In genomic region chr2:104494801-104495185, GRCm38 (mm10) we compare ENCODE assay signal across 8 mouse cellular contexts. TPM values are rescaled to one million over a fixed set of nuclear protein-coding genes. Genes with fewer than 3 reads are reported as not detected.
A peak's percentile ranks its signal among the peaks of the same experiment; 100 is the strongest.
DNase-seq lines count a peak whose midpoint lies in the region; ATAC-seq and TF ChIP-seq lines count a peak whose summit lies in the region.

No protein-coding gene starts in this region.

- peak overlapping the region; percentile 83 for H3K4me3 ChIP-seq in heart, embryonic 16.5 days (ENCODE audit: low read length)
- peak overlapping the region; percentile 87 for H3K4me3 ChIP-seq in liver, embryonic 12.5 days
- peak overlapping the region; percentile 100 for H3K4me3 ChIP-seq in small intestine, adult 2 months (ENCODE audit: low read depth, low read length)

- peak; percentile 44 for DNase-seq in layer of hippocampus, adult 9-10 months (ENCODE audit: low spot score)
- no peak for DNase-seq in layer of hippocampus, postnatal 36 days
- peak; percentile 13 for DNase-seq in c-Kit-positive CD71-positive TER-119-negative erythroid progenitor cells, embryonic 14.5 days (ENCODE audit: low read depth)
- no peak for DNase-seq in spleen, adult 18-20 months
- DNase-seq in adrenal gland, postnatal 25 days: no peak

- peak overlapping the region; percentile 99 for H3K9ac ChIP-seq in heart, embryonic 16.5 days (ENCODE audit: low read length)
- H3K9ac ChIP-seq in liver, embryonic 12.5 days: peak overlapping the region; percentile 98

- no peaks in the 10 kb centered on the region for H3K27me3 ChIP-seq in heart, embryonic 16.5 days (ENCODE audit: control insufficient read depth, insufficient read depth, low read length)
- H3K27me3 ChIP-seq in liver, embryonic 12.5 days (replicated peaks): peaks cover 4% of the 10 kb centered on the region; the same call in 1 of the 2 replicates
- H3K27me3 ChIP-seq in small intestine, adult 2 months (ENCODE audit: control insufficient read depth, insufficient read depth, low read length): no peaks in the 10 kb centered on the region

- no peaks in the 10 kb centered on the region for H3K36me3 ChIP-seq in heart, embryonic 16.5 days (ENCODE audit: control insufficient read depth, insufficient read depth)
- no peaks in the 10 kb centered on the region for H3K36me3 ChIP-seq in liver, embryonic 12.5 days
- no peaks in the 10 kb centered on the region for H3K36me3 ChIP-seq in small intestine, adult 2 months (ENCODE audit: control insufficient read depth, insufficient read depth, low read length)

- TF ChIP-seq POLR2A in small intestine, adult 2 months (IDR thresholded peaks at IDR 0.05; ENCODE audit: low read depth, low read length): no peak

- WGBS in heart, embryonic 16.5 days: 7% methylated on average over 9 of the region's 9 CpGs
- 21% methylated on average over 9 of the region's 9 CpGs for WGBS in liver, embryonic 12.5 days (ENCODE audit: insufficient replicate concordance)
- whole genome bisulfite sequencing in small intestine, adult 2 months: 27% methylated on average over 9 of the region's 9 CpGs

- H3K9me3 ChIP-seq in heart, embryonic 16.5 days (replicated peaks; ENCODE audit: control insufficient read depth, low read length): no peaks in the 10 kb centered on the region
- no peaks in the 10 kb centered on the region for H3K9me3 ChIP-seq in liver, embryonic 12.5 days (replicated peaks)

- TF ChIP-seq CTCF in small intestine, adult 2 months (IDR thresholded peaks at IDR 0.05; ENCODE audit: extremely low read depth, insufficient read length, insufficient replicate concordance, low read depth, low read length): no peak

- peak overlapping the region; percentile 74 for H3K4me2 ChIP-seq in heart, embryonic 16.5 days (ENCODE audit: low read depth, low read length)
- peak overlapping the region; percentile 91 for H3K4me2 ChIP-seq in liver, embryonic 12.5 days

- no peak for ATAC-seq in heart, embryonic 16.5 days (replicated peaks; ENCODE audit: extremely low read depth, insufficient read depth, low FRiP score)
- ATAC-seq in liver, embryonic 12.5 days: no peak

- peaks cover 26% of the 10 kb centered on the region for H3K4me1 ChIP-seq in heart, embryonic 16.5 days (ENCODE audit: control insufficient read depth, insufficient read depth, low read length)
- H3K4me1 ChIP-seq in liver, embryonic 12.5 days: peaks cover 43% of the 10 kb centered on the region
- peaks cover 4% of the 10 kb centered on the region; the same call in 1 of the 2 replicates for H3K4me1 ChIP-seq in small intestine, adult 2 months (ENCODE audit: control insufficient read depth, insufficient read depth, insufficient read length, low read length)

- peak overlapping the region; percentile 99 for H3K27ac ChIP-seq in heart, embryonic 16.5 days (ENCODE audit: low read length)
- peak overlapping the region; percentile 97 for H3K27ac ChIP-seq in liver, embryonic 12.5 days
- H3K27ac ChIP-seq in small intestine, adult 2 months (ENCODE audit: insufficient read depth, low read depth, low read length): peak overlapping the region; percentile 76

RNA-seq across cellular contexts. Expression of gene Hipk3, which starts 0.5 kb away (rescaled TPM):
- total RNA-seq in layer of hippocampus, postnatal 36 days (2021): 10 to 100 TPM; 67.0 to 69.2 TPM
- 33.4 and 37.8 TPM in 2 replicates for polyA plus RNA-seq in heart, embryonic 16.5 days (2015; fragmentation: Nextera tagmentation; extraction: Ambion mirVana)
- 14.0 and 15.1 TPM in 2 replicates for polyA plus RNA-seq in liver, embryonic 12.5 days (2016; fragmentation: Nextera tagmentation; extraction: Ambion mirVana)
- polyA plus RNA-seq in small intestine, adult 2 months (2012; rRNA removed): 7.0 and 9.8 TPM in 2 replicates
- 139 and 152 TPM in 2 replicates for total RNA-seq in adrenal gland, postnatal 25 days (2021)

Comparison
In these comparisons a context has a peak if more than half of its experiments do, and no peak if none do; other contexts are left out.
1. DNase-seq: peak in layer of hippocampus, adult 9-10 months (single experiment) and c-Kit-positive CD71-positive TER-119-negative erythroid progenitor cells, embryonic 14.5 days (single experiment); none in layer of hippocampus, postnatal 36 days (0 of 2), spleen, adult 18-20 months (0 of 2) and adrenal gland, postnatal 25 days (single experiment).
2. Peak in every context shown above with its lines, with median percentiles within 50 percentile points of each other: H3K27ac ChIP-seq and H3K4me3 ChIP-seq.